Mouse (Mus musculus) activated CD4-positive, CD25-positive, alpha-beta regulatory T cell, adult 4 months (primary cell): ENCODE data around the gene Nup88. TPM values are rescaled to one million over a fixed set of nuclear protein-coding genes. Genes with fewer than 3 reads are reported as not detected.
A peak's percentile ranks its signal among the peaks of the same experiment; 100 is the strongest.

Source experiments
- ATAC-seq: one replicate; pipeline ENCODE4 v1.8.0; 2017
- polyA plus RNA-seq, 2 experiments: library from polyadenylated mRNA; unstranded; fragments of 100-300 nt; shearing (Covaris generic); gene quantifications; one replicate each; pipeline ENCODE4 v1.2.1; 2017

Nup88 gene
- polyA plus RNA-seq = 10 to 100 TPM; 65.6 to 75.9 TPM

GRCm38 (mm10) chr11:70969821-70970559, at the start of gene Nup88, which contains the start of gene Rpain:
Gene Nup88 (minus strand): TSS chr11:70969973.
Gene Rpain (plus strand): TSS chr11:70970213.
- ATAC-seq = peak; percentile 98

DNA sequence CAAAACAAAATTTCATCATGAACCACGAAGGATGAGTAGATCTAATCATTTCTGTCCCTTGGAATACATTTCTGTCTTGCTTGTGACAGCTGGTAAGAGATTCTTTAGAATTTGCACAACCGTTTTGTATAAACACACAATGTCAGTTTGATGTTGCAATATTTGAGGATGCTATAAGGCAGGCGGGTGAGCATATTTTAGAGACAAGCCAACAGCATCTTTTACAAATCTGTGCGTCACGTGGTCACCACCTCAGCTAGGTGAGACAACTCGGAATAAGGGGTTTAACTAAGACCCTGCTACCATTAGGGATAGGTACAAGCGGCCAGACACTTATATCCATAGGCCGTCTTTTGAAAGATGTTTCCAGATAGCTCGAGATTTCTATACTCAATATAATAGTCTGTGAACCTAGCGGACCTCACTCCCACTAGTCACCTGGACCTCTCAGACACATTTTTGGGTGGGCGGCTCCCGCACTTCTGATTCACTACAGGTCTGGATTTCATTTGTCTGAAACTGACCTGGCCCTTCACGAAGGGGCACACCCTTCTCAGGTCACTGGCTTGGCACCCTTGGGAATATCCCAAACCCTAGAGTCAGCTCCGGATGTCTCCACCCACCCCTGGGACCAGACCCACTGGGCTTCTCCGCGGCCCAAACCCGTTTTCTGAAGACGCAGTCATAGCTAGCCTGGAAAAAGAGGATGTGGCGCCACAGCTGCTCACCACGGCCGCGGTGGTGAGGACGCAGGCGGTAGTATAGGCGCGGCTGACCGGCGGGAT, 48.8 kb upstream of the Nup88 start:
- no peak for ATAC-seq

GRCm38 (mm10) chr11:71017051-71017450, 47.3 kb upstream of the Nup88 start:
- ATAC-seq = no peak

DNA sequence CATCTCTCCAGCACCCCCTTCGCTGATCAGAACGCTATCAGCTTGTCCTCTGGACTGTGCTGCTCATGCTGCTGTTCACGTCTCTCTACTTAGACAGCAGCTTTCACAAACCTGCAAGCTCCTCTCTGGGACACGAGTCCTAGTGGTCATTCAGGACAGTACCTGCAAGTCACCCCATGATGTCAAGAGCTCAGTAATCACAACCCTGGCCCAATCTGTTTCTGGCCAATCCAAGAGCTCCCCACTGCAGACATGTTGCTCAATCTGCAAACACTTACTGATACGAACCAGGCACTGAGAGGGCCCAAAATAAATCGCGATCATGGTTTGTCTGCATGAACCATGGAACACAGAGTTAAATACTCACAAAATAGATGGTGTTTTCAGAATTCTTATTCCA, 43.0 kb upstream of the Nup88 start:
- no peak for ATAC-seq

- ATAC-seq = no peak
Observed at GRCm38 (mm10) chr11:71008321-71008720, 38.5 kb upstream of the Nup88 start.

DNA sequence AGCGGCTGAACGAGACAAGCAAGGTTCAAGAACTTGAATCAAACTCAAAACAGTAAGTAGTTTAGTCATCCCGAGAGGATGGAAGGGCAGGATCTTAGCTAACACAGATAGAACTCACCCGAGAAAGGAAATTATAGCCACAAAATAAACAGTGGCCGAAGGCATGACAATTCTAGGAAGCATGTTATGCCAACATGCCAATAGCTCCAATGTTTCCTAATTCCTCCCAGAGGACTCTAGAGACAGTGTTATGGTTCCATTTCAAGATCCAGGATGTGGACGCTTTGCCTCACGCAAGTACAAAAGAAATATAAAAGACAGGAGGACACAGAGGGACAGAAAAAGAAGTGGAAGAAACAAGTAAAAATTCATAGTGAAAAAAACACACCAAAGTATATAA, 38.1 kb upstream of the Nup88 start:
- no peak for ATAC-seq

- no peak for ATAC-seq
Observed at GRCm38 (mm10) chr11:71007026-71007425, 37.3 kb upstream of the Nup88 start.

- no peak for ATAC-seq
Observed at GRCm38 (mm10) chr11:71005046-71005445, 35.3 kb upstream of the Nup88 start.

- peak; percentile 98 for ATAC-seq
Observed at GRCm38 (mm10) chr11:71004316-71004773, 34.6 kb upstream of the Nup88 start, which contains the start of gene Dhx33. Gene Dhx33 (minus strand): TSS chr11:71004437.

GRCm38 (mm10) chr11:71003611-71004315, 34.0 kb upstream of the Nup88 start:
- ATAC-seq = peak; percentile 20

- no peak for ATAC-seq
Observed at GRCm38 (mm10) chr11:71001167-71001566, 31.4 kb upstream of the Nup88 start.

DNA sequence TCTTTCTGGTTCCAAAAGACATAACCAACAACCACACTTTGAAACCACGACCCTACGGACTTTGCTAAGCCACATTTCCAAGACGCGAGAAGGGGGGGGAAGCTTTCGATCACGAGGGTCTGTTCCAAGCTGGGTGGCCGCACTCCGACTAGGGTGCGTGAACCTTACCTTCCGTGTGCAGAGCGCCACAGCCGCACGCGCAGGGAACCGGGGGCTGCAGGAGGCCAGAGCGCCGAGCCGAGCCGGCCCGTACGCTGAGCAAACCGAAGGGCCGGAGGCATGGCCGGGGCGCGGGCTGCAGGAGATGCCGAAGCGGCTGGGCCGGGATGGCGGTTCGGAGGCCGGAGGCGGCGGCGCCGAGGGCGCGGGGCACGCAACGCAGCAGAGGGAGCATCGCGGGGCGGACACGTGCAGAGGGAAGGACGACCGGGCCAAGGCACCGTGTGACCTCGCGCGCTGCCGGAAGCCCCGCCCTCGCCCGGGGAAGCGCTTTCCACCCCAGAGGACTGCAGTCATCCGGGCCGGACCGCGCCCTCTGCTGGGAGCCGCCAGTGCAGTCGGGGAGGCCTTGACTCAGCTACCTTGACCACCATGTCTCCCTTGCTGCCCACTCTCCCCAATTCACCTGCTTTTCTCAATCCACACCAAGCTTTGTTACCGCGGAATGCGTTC, 12.9 kb upstream of the Nup88 start, which contains the start of gene C1qbp:
Gene C1qbp, minus strand, starts transcription at position 470 of the 672 bp plus-strand sequence.
- peak; percentile 100 for ATAC-seq

GRCm38 (mm10) chr11:70982030-70982429, 12.3 kb upstream of the Nup88 start:
- ATAC-seq = no peak

DNA sequence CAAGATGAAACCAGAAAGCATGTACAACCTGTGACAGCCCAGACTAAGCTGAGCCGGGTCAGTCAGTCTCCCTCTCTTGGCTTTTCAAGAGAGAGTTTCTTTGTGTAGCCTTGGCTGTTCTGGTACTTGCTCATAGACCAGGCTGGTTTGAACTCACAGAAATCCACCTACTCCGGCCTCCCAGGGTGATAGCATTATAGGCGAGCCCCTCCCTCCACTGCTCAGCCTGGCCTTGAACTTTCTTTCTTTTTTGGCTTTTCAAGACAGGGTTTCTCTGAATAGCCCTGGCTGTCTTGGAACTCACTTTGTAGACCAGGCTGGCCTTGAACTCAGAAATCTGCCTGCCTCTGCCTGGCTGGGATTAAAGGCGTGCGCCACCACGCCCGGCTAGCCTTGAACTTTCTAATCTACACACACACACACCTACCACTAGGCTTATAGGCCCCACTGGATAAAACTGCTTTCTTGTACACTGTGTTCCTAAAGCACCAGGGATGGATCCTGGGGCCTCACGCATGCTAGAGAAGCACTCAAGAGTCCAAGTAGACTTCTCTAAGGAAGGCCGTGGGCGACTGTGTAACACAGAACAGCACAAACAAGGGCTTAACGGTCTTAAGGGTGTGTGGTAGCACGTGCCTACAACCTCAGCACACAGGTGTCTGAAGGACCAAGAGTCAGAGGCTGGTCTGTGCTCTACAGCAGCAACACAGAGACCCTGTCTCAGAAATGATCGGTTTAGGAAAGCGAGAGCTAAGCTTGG, 11.2 kb upstream of the Nup88 start:
- ATAC-seq = no peak

DNA sequence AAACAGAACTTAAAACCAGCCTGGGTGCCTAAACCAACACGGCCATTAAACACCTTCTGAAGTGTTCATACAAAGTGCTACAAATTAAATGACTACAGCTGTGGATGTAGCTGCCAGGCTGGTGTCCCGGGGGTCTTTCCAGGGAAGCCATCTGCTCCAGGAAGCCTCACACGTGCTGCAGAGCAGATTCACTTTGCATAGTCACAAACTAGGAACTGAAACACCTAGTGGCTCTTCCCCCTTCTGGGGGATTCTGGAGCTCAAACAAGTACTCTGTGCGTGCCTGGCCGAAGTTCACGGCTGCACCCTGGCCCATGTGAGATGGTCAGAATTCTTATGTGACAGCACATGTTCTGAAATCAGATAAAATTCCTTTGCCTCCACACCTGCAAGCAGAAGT, 10.5 kb upstream of the Nup88 start:
- no peak for ATAC-seq

DNA sequence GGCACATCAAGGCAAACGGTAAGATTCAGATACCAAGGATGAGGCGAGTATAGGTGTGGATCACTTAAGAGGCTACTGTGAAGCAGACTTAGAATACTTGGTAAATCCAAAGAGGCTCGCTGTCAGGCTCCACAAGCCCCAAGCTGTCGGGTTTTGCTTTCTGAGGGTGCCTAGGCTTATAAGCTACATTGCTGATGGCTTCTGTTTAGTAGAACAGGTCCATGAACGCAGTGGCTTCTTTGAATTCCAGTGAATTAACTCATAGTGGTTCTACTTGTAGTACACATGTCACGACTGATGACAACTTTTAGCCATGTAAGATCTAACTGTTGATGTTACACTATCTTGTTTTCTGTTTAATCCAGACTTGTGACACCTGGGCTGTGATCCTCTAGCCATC, 7.5 kb upstream of the Nup88 start:
- no peak for ATAC-seq

- no peak for ATAC-seq
Observed at GRCm38 (mm10) chr11:70975193-70975592, 5.4 kb upstream of the Nup88 start.

DNA sequence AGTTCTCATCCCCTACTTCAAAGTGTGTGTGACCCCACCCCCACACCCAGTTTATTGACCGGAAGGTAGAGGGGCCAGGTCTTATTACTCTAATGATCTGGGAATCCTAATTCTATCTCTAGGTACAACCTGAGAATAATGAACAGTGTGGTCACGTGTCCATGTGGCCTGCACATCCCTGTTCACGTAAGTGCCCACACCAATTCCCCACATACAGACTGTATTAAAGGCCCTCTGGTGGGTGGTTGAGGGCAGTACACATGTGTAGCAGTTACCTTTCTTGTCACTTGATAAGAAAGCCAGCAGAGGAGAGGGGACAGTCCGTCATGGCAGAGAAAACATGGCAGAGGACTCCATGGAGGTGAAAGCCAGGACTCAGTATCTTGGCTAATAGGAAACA, 4.2 kb upstream of the Nup88 start:
- no peak for ATAC-seq

DNA sequence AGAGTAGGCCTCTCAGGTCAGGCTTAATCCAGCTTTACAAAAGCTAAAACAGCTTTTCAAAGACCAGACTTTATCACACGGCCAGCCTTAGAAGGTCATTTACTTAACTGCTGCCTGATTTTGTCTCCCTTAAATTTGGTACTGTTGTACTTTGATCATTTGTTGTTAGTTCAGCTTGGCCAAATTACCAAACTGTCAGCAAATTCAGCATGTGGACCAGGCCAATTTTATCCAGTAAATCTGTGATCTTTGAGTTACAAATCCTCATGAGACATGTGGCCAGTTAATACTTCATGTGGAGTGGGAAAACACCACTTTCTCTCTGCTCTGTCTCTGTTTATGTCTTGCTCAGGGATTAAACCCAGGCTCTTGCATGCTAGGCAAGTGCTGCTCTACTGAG, 2.8 kb upstream of the Nup88 start:
- no peak for ATAC-seq

GRCm38 (mm10) chr11:70970560-70971540, 1.1 kb upstream of the Nup88 start:
- peak; percentile 14 for ATAC-seq
